Mouse (Mus musculus) layer of hippocampus, postnatal 25 days (tissue): Measurements from ENCODE around the gene Gart. TPM values are rescaled to one million over a fixed set of nuclear protein-coding genes. Genes with fewer than 3 reads are reported as not detected.

Source experiments
- DNase-seq, 2 experiments: peaks; one replicate each; pipeline ENCODE4 v3.0.0; 2022; ENCODE audit warnings: mixed read lengths in 2 of 2, low spot score in 1 of 2; ENCODE audit errors: extremely low spot score in 1 of 2
- total RNA-seq, 2 experiments: library from RNA; stranded (reverse); gene quantifications; 2 replicates each; pipeline ENCODE4 v1.2.3; 2021

The Gart gene
- total RNA-seq, 2 experiments from 2014 or later: 46.6 to 47.7 TPM

DNA sequence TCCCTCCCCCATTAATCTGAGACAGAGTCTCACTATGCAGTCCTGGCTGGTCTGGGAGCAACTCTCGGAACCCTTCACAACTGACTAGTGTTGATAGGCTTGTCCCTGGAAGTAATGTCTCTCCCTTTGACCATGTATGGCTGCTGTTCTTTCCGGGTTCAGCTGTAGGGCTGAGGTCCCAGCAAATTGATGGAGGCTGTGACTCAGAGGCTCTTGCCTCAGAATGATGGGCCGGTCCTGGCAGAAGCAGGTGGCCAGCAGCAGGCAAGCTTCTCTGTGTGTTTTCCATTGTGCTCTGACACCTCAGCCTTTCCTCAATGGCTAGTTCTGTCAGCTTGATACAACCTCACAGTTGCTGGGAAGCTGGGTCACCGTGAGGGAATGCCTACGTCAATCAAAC is 34.2 kb downstream of the Gart start:
- no peak for DNase-seq

DNA sequence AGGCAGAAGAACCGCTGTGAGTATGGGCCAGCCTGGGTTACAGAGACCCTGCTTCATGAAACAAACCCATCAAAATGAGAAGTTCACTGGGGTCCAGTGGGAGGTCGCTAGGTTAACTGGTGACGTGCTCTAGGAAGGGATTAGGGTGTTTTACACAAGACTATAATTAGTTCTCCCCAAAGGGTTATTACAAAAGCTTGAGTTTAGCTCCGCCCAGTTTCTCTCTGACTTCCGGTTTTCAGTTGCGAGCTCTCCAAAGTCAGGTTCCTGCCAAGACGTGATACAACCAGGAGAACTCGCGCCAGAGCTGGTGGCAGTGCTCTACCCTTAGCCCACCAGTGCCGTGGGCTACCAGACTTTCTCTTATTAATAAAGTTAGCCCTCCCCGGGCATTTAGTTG is 35.5 kb downstream of the Gart start:
- no peak for DNase-seq

DNA sequence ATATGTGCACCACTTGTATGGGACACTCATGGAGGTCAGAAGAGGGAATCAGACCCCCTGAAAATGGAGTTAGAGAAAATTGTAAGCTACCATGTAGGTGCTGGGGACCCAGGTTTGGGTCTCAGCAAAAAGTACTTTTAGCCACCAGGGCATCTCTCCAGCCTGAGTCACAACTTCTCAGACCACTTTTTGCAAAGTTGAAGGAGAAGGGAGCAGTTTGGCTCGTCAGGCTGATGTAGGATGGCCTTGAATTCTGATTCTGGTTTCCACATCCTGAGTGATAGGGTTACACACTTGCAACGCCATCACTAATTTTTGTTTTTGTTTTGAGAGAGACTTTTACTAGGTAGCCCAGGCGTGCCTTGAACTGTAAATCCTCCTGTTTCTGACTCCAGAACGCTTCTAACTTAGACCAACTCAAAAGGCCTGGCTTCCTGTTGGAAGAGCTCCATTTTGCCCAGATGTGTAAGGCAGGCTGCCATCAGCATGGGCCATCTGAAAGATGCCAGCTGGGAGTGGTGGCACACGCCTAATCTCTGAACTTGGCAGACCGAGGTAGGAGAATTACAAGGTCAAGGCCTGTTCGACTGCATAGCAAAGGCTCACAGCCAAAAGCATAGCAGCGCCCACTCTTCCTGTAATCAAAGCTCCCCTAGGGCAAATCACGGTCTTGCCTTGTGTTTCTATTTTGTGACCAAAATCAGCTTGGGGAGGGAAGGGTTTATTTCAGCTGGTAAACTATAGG is 37.1 kb downstream of the Gart start:
- no peak for DNase-seq

DNA sequence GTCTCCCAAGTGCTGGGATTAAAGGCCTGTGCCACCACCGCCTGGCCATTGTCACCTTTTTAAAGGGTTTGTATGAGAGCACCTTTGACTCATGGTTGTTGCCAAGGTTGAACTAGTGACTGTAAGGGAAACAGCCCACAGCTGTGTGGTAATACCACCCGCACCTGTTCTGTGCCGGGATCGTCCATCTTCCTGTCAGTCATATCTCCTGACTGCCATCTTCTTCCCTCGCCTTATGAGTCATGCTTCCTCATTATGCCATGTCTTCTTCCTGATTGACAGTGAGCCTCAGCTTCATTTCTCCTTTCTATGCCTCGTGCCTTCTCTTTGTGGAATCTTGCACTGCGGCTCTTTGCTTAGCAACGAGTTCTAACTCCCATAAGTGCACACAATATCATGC is 39.8 kb downstream of the Gart start:
- DNase-seq: no peak

DNA sequence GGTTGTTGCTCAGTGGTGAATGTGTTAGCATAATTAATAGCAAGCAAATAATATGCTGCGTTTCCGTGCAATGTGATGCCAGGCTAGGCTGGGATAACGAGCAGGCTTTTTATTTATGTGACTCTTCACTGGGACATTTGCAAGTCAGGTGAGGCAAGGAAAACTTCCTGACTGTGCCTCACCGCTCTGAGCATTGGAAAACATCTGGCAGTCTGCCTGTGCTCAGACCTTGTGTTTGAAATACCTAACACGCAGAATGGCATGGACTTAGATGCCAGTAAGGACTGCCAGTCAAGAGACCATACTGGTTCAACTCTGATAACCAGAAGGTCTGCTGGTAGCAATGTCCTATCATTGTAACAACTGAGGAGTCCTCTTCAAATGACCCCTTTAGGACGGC is 41.6 kb downstream of the Gart start:
- DNase-seq: no peak

DNA sequence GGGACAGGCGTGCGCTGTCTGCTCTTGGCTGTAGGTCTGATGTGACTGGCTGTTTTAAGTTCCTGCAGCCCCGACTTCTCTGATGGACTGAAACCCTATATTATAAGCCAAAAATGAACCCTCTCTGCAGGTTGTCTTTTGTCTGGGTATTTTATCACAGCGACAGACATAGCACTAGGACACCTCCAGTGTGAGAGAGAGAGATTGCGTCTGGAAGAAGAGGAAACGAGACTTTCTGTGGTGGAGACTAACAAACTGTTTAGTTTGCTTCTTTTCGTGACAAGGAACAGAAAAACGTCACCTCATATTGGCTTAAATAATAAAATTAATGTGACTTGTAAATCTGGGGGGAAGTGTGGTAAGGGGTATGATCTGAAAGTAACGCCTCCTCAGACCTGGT is 45.1 kb downstream of the Gart start:
- no peak for DNase-seq

DNA sequence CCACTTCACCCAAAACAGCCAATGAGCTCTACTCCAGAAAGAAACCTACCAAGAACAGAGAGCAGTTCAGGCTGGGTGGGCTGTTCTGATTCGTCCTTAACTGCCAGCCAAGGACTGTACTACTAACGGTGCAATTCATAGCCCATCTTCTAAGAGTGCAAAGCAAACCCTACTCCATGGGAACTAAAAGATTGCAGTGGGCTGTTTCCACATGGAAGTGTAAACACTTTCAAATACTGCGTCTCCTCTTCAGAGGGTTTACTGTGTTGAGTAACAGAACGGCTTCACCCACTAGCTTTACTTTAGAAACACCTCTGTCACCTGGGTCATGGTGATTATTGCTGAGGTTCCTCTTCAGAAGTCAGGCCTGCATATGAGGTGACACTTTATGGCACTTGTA is 45.7 kb downstream of the Gart start:
- DNase-seq: no peak

DNA sequence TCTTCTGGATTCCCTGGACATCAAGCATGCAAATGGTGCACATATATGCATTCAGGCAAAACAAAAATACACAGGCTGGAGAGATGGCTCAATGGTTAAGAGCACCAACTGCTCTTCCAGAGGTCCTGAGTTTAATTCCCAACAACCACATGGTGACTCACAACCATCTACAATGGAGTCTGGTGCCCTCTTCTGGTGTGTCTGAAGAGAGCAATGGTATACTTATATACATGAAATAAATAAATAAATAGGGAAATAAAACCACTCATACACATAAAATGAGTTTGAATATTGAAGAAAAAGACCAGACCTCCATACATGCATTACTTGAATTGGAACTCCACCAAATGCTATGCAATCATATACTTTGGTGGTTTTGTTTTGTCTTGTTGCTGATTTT is 47.5 kb downstream of the Gart start:
- no peak for DNase-seq

DNA sequence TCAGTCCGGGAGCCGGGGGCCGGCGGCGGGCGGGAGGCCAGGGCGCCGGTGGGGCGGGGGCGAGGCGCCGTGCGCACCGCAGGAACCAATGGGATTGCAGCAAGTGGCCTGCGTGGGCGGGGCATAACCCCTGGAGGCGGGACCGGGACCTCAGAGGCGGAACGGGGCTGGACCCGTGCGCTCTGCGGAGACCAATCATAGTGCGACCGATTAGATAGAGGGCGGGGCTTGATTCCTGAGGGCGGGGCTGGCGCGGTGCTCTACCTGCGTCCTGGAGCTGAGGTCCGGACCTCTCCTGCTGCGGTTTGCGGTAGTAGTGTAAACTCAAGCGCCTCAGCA is 49.1 kb downstream of the Gart start, which contains the start of gene Tmem50b:
Tmem50b (minus strand) TSS at position 129 of the 339 bp plus-strand sequence.
- peak; percentile 98 for DNase-seq

DNA sequence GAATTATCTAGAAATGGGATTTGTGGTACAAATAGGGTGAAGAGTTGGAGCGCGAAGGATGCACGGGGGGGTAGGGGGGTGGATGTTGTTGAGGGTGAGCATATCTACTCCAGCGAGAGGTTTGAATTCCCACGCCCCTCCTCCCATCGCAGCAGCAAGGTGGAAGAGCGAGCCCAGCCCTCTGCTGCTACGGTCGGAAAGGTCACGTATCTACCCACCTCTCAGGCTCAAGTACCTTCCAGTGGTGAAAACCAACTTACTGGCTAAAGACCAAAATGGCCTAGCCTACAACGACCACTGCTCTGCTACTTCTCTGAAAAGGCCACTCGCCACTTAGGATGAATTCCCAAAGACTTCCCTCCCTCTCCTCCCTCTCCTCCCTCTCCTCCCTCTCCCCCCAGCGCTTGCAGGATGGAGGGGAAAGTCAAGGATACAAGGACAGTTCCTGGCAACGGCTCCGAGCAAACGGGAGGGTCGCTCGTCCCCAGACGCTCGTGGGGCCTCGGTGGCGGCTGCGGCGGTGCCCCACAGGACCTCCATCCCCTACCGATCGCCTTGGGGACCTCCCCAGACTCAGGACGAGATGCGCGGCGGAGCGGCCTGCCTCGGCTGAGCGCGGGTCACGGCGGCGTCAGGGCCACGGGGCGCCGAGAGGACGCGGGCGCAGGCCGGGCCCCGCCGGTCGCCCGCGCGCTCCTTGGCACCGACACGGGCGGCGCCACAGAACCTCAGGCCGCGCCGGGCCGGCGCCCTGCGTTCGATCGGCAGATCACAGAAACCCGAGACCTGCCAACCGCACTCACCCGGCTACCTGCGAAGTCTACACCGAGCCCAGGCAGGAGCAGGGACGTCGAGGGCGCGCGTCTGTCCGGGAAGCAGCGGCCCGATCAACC is 49.7 kb downstream of the Gart start:
- peak in 1 of 2 experiments; percentile 24 for DNase-seq

DNA sequence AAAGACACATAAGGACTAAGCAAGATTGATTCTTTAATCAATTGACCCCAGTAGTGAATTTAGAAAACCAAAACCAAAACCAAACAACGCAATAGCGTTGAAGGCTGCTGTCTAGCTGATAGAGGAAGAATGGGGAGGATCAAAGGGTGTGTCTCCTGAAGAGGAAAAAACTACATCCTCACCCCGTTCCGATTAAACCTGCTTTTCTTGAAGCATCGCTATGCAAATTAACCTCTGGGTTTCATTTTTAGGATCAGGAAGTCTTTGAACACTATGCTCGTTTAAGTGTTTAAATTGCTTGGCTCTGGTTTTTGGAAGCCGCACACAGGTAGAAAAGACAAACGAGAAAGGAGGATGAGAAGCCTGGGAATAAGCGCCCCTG is 50.4 kb downstream of the Gart start:
- no peak for DNase-seq

DNA sequence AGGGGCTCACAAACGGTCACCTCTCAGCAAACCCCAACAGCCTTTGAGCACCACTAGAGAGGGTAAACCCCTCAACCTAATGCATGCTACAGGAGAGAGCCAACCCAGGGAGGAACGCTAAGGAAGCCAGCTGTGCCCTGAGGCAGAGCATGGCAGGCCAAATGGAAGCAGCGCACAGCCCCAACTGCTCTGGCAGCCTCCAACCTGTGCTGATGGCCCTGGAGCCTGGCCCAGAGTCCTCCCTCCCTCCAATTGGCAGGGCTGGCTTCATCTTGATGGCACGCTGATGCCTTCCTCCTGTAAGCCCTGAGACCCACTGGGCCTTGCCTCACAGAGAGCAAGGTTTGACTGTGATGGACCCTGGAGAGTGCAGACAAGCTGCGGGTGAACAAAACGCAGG is 51.7 kb downstream of the Gart start:
- DNase-seq: peak in 1 of 2 experiments; percentile 26

DNA sequence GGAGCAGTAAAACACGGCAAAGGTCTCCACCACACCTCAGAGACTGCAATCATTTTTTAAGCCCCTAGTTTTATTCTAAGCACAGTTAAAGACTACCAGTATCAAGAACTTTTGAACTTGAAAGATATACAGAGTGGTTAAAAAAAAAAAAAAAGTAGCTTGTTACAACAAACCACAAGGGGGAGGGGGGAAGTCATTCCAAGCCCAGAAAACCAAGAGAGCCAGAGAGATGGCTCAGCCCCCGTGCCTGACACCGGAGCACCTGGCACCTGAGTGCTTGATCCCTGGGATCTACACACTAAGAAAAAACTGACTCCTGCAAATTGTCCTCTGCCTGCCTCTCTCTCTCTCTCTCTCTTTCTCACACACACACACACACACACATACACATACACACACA is 53.5 kb downstream of the Gart start:
- no peak for DNase-seq

DNA sequence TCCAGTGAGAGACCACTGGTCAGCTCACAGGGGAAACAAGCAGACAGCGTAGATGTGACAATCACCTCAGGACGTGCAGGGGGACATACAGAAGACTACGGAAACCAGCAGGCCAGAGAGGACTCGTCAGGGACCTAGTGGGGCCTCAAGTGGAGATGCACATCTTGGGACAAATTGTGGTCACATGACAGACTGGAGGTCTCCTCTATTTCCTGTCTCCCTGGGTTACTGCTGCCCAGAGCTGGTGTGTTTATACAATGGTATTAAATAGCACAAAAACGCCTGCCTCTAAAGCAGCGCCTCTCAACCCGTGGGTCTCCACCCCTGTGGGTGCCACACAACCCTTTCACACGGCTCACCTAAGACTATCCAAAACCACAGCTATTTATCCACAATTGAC is 54.6 kb downstream of the Gart start:
- no peak for DNase-seq

DNA sequence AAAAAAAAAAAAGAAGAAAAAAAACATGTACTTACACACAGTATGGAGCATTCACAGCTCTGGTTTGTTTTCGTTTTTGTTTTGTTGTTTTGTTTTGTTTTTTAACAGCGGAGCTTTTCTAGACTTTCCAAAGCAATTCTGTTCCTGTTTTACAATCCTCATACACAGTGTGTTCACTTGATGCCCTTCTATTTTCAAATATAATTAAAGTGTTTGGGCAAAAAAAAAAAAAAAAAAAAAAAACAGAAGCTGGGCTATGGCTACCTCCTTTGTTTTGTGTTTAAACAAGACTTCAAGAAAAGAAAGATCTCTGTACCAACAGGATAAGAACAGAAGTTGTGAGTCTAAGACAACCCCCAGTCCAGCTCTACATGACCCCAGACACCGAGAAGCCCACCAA is 58.0 kb downstream of the Gart start:
- no peak for DNase-seq

DNA sequence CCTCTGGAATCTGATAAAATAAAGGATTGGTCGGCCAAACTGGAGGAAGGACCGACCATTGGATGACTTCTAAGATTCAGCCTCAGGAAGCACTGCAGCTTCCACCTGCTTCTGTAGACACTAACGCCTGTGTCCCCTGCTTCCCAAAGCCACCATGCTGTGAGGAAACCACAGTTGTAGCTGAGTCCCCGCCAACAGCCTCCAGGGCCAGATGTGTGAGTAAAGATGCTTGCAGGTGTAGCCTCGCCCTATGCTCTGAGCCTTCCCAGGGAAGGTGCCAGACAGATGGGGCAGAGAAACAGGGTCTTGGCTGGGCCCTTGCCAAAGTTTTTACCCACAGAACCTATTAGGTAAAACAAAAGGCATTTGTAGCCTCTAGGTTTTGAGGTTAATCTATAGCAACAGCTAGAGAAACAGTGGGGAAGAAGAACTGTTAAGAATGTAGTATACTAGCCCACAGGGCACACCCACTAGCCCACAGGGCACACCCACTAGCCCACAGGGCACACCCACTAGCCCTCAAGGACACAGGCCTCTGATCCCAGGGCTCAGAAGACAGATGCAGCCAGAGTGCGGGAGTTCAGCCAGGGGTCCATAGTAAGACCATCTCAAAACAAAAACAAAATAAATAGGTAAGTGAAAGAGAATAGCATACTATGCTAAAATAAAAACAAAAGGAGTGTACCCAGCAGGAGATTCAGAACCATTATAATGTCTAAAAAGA is 58.9 kb downstream of the Gart start:
- DNase-seq: no peak

DNA sequence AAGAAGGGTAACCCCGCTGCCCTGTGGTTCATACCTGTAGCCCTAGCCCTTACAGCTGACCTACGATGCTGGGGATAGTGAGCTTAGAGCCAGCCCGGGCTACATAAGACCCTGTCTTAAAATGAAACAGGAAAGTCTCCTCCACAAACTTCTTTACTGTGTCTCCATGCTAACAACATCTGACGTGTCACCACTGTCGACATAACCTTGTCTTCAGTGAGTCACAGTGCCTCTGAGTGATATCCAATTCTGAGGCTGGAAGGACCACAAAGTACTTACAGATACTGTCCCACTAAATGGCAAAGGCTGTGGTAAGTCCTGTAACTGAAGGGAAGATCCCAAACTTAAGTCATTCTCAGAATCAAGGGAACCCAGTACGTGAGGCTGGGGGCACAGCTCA is 60.5 kb downstream of the Gart start:
- DNase-seq: no peak

DNA sequence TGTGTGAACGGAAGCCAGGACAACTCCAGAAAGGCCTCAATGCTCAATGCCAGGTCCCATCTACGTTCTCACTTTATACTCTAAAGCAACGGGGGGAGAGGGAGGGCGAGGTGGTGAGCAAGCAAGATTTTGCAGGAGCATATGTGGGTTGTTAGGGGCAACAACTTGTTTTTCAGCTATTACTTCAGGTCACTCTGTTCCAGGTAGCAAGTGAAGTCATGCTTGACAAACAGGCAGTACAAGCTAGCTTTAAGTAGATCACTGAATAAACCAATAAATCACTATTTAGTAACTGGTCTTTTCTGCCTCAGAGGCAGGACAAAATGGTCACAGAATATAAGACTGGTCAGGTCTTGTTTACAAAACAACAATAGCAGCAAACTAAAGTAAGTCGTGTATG is 61.1 kb downstream of the Gart start:
- no peak for DNase-seq

DNA sequence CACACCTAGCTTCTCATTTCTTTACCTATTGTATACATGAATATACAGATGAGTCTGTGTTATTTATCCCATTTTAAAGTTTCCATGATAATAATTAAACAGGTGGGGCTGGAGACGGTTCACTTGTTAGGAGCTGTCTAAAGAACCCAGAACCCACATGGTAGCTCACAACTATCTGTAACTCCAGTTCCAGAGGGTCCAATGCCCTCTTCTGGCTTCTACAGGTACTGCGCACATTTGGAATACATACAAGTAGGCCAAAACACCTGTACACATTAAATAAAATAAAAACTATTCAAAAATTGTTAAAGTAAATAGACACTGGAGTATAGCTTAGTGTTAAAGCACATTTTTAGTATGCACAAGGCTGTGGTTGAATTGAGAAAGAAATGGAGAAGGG is 64.4 kb downstream of the Gart start:
- DNase-seq: peak in 1 of 2 experiments; percentile 47

DNA sequence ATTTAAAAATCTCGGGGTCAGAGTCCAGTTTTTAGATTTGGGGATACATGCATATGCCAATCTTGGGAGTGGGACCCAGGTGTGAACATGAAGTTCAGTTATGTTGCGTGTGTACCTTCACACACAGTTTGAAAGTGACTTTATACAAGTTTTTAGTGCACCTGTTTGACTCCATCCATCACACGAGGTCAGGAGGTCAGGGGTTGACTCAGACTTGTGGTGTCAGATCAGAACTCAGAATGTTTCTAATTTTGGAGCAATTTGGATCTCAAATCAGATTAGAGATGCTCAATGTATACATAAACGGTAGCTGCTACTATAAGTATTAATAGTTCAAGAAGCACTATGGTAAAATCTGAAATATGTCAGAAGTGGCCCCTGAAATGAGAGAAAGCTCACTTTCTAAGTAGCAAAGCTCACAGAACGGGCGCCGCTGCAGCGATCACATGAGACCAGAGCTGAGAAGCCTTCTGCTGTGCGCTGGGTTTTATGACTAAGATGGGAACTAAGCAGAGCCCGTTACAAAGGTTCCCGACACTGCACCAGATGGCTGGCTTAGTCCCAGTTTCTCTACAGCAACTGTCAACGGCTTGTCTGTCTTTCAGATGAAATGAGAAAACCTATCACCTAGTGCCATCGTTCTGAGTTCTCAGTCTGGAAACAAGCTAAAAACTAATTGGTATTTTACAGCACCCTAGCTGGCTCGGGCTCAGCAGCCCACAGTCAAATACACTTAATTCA is 67.6 kb downstream of the Gart start:
- DNase-seq: no peak

DNA sequence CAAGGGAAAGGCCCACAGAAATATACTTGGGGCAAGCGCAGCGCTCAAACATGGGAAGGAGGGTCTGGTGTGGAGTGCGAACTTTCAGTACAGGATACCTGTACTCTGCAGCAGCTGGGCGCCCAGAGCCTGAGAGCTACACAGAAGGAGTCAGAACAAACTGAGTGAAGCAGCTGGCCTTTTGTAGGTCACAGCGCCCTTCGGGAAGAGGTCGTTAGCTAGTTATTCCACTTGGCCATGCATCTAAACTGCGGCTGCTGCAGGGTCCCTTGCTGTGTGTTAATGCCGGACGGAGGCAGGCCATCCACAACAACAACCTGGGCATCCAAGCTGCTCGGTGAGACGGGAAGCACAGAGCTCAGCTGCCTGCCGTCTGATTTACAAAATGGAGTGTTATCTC is 71.6 kb downstream of the Gart start:
- DNase-seq: no peak
